Mouse (Mus musculus): ENCODE results near the gene Grap.

GRCm38 (mm10) chr11:61679091-61679866 is 26.2 kb downstream of the Grap start:
- TF ChIP-seq CTCF (IDR thresholded peaks at IDR 0.05; ENCODE audit: low read depth) (no peak), EP300 (IDR thresholded peaks at IDR 0.05; ENCODE audit: low read depth) (no peak)
